Mouse (Mus musculus) frontal cortex, postnatal 10 days (tissue): ENCODE data around the gene Sav1.

ENCODE experiments used
- DNase-seq, 2 experiments: peaks; one replicate each; pipeline ENCODE4 v3.0.0; 2022; ENCODE audit warnings: low spot score in 2 of 2, mixed read lengths in 1 of 2

The Sav1 gene

GRCm38 (mm10) chr12:69986786-69987497 lies at the start of gene Sav1:
TSS of gene Sav1 (minus strand) at chr12:69987002.
- DNase-seq: peak; percentile 71 to 85

GRCm38 (mm10) chr12:70026233-70026632 lies 39.4 kb upstream of the Sav1 start:
- DNase-seq: no peak

GRCm38 (mm10) chr12:70025431-70025830 lies 38.6 kb upstream of the Sav1 start:
- no peak for DNase-seq

GRCm38 (mm10) chr12:70023580-70023979 lies 36.8 kb upstream of the Sav1 start:
- DNase-seq: no peak

GRCm38 (mm10) chr12:70018153-70018552 lies 31.4 kb upstream of the Sav1 start:
- no peak for DNase-seq

GRCm38 (mm10) chr12:70015936-70016335 lies 29.1 kb upstream of the Sav1 start:
- DNase-seq: no peak

- no peak for DNase-seq
Measured at GRCm38 (mm10) chr12:70011681-70012080, 24.9 kb upstream of the Sav1 start.

- DNase-seq: no peak
Measured at GRCm38 (mm10) chr12:70010356-70010755, 23.6 kb upstream of the Sav1 start.

- DNase-seq: no peak
Measured at GRCm38 (mm10) chr12:70005103-70005502, 18.3 kb upstream of the Sav1 start.

GRCm38 (mm10) chr12:69998186-69998983 lies 11.6 kb upstream of the Sav1 start:
- DNase-seq: no peak

GRCm38 (mm10) chr12:69995382-69995781 lies 8.6 kb upstream of the Sav1 start:
- DNase-seq: no peak

- peak; percentile 20 to 41 for DNase-seq
Measured at GRCm38 (mm10) chr12:69986241-69986762, 500 bp downstream of the Sav1 start.

- DNase-seq: no peak
Measured at GRCm38 (mm10) chr12:69985546-69985945, 1.3 kb downstream of the Sav1 start.

GRCm38 (mm10) chr12:69982874-69983273 lies 3.9 kb downstream of the Sav1 start:
- DNase-seq: no peak

GRCm38 (mm10) chr12:69977376-69977998 lies 9.3 kb downstream of the Sav1 start:
- DNase-seq: no peak

GRCm38 (mm10) chr12:69976688-69977087 lies 10.1 kb downstream of the Sav1 start:
- DNase-seq: no peak

GRCm38 (mm10) chr12:69973666-69974065 lies 13.1 kb downstream of the Sav1 start:
- DNase-seq: no peak

GRCm38 (mm10) chr12:69968154-69968553 lies 18.6 kb downstream of the Sav1 start:
- no peak for DNase-seq

GRCm38 (mm10) chr12:69967112-69967511 lies 19.7 kb downstream of the Sav1 start:
- no peak for DNase-seq

GRCm38 (mm10) chr12:69966071-69966470 lies 20.7 kb downstream of the Sav1 start:
- no peak for DNase-seq

GRCm38 (mm10) chr12:69965644-69966043 lies 21.2 kb downstream of the Sav1 start:
- DNase-seq: no peak

GRCm38 (mm10) chr12:69963141-69963540 lies 23.7 kb downstream of the Sav1 start:
- DNase-seq: no peak
